Mouse (Mus musculus) forebrain, embryonic 12.5 days (tissue): ENCODE results near the gene Urgcp. TPM values are rescaled to one million over a fixed set of nuclear protein-coding genes. Genes with fewer than 3 reads are reported as not detected.

Source experiments
- ATAC-seq: fragments of 200-750 bp; cut with Nextera tagmentation; 2 replicates; pipeline ENCODE4 v1.8.0; 2017; ENCODE audit warnings: moderate TSS enrichment; ENCODE audit not compliant: low FRiP score
- H3K27ac ChIP-seq: fragments of 300-500 bp; sonication (generic); 2 replicates; pipeline ENCODE4 v1.5.1; 2016; ENCODE audit warnings: mild to moderate bottlenecking
- H3K27me3 ChIP-seq: fragments of 300-500 bp; sonication (generic); 2 replicates; pipeline ENCODE4 v1.6.1; 2016; ENCODE audit warnings: mild to moderate bottlenecking
- H3K36me3 ChIP-seq: fragments of 300-500 bp; sonication (generic); replicated peaks from 2 replicates; pipeline ENCODE4 v1.6.1; 2016; ENCODE audit warnings: mild to moderate bottlenecking
- H3K4me1 ChIP-seq: fragments of 300-500 bp; sonication (generic); 2 replicates; pipeline ENCODE4 v1.6.1; 2016
- H3K4me2 ChIP-seq: fragments of 300-500 bp; sonication (generic); 2 replicates; pipeline ENCODE4 v1.6.1; 2016; ENCODE audit warnings: mild to moderate bottlenecking, moderate library complexity
- H3K4me3 ChIP-seq: fragments of 300-500 bp; sonication (generic); replicated peaks from 2 replicates; pipeline ENCODE4 v1.5.1; 2016; ENCODE audit warnings: mild to moderate bottlenecking
- H3K9ac ChIP-seq: fragments of 300-500 bp; sonication (generic); 2 replicates; pipeline ENCODE4 v1.6.1; 2016; ENCODE audit warnings: mild to moderate bottlenecking
- H3K9me3 ChIP-seq: fragments of 300-500 bp; sonication (generic); 2 replicates; pipeline ENCODE4 v1.6.1; 2016
- WGBS: fragments of 180-500 bp; shearing (Covaris S2); methylation state at CpG from one replicate; pipeline ENCODE4 v1.1.7; 2016; 5-methylcytosine and 5-hydroxymethylcytosine counted together
- polyA plus RNA-seq: library from polyadenylated mRNA; unstranded; fragments of >200 nt; fragmentation: Nextera tagmentation; extraction: Ambion mirVana; gene quantifications from 2 replicates; pipeline ENCODE4 v1.2.1, GENCODE M21; 2016

The Urgcp gene
- polyA plus RNA-seq, 1 experiment from 2014 or later = 24.8 TPM

GRCm38 (mm10) chr11:5732401-5732800 lies 29.8 kb downstream of the Urgcp start:
- Histone ChIP-seq H3K27me3 (no peaks in the 10 kb centered on the region), H3K4me3 (no peak overlapping the region), H3K9ac (no peak overlapping the region), H3K4me1 (no peaks in the 10 kb centered on the region), H3K27ac (no peak overlapping the region), H3K9me3 (no peaks in the 10 kb centered on the region), H3K4me2 (no peak overlapping the region), H3K36me3 (no peaks in the 10 kb centered on the region)
- WGBS = 76% methylated on average over 5 of the region's 5 CpGs
- no peak for ATAC-seq

GRCm38 (mm10) chr11:5729582-5729981 lies 32.6 kb downstream of the Urgcp start:
- Histone ChIP-seq H3K36me3 (no peaks in the 10 kb centered on the region), H3K4me1 (no peaks in the 10 kb centered on the region), H3K4me3 (no peak overlapping the region), H3K27me3 (no peaks in the 10 kb centered on the region), H3K4me2 (no peak overlapping the region), H3K9ac (no peak overlapping the region), H3K9me3 (no peaks in the 10 kb centered on the region), H3K27ac (no peak overlapping the region)
- 95% methylated on average over 9 of the region's 9 CpGs for WGBS
- no peak for ATAC-seq

- Histone ChIP-seq H3K9ac (no peak overlapping the region), H3K4me2 (no peak overlapping the region), H3K36me3 (peaks cover 51% of the 10 kb centered on the region), H3K4me3 (no peak overlapping the region), H3K27me3 (no peaks in the 10 kb centered on the region), H3K27ac (no peak overlapping the region), H3K4me1 (no peaks in the 10 kb centered on the region), H3K9me3 (no peaks in the 10 kb centered on the region)
- ATAC-seq = no peak
- WGBS = 93% methylated on average over 12 of the region's 12 CpGs
Observed at GRCm38 (mm10) chr11:5718611-5719354, 43.4 kb downstream of the Urgcp start.

- H3K4me3 ChIP-seq = no peak overlapping the region
- no peak for ATAC-seq
- H3K4me1 ChIP-seq = no peaks in the 10 kb centered on the region
- WGBS = 94% methylated on average over 34 of the region's 34 CpGs
- H3K36me3 ChIP-seq = peaks cover 51% of the 10 kb centered on the region
- no peaks in the 10 kb centered on the region for H3K9me3 ChIP-seq
- H3K27me3 ChIP-seq = no peaks in the 10 kb centered on the region
- H3K9ac ChIP-seq = no peak overlapping the region
- H3K4me2 ChIP-seq = no peak overlapping the region
- no peak overlapping the region for H3K27ac ChIP-seq
Observed at GRCm38 (mm10) chr11:5716938-5717705, 45.1 kb downstream of the Urgcp start.

GRCm38 (mm10) chr11:5716246-5716645 lies 45.9 kb downstream of the Urgcp start:
- Histone ChIP-seq H3K27me3 (no peaks in the 10 kb centered on the region), H3K9ac (no peak overlapping the region), H3K4me3 (no peak overlapping the region), H3K4me1 (no peaks in the 10 kb centered on the region), H3K27ac (no peak overlapping the region), H3K9me3 (no peaks in the 10 kb centered on the region), H3K36me3 (peaks cover 48% of the 10 kb centered on the region), H3K4me2 (no peak overlapping the region)
- ATAC-seq = no peak
- WGBS = 92% methylated on average over 11 of the region's 11 CpGs

- H3K27ac ChIP-seq = no peak within 1 kb of the TSS
- peaks cover 48% of the 10 kb centered on the region for H3K36me3 ChIP-seq
- WGBS = 84% methylated on average over 14 of the region's 14 CpGs
- H3K4me2 ChIP-seq = no peak within 1 kb of the TSS
- H3K9me3 ChIP-seq = no peaks in the 10 kb centered on the region
- H3K9ac ChIP-seq = no peak within 1 kb of the TSS
- H3K4me1 ChIP-seq = no peaks in the 10 kb centered on the region
- no peaks in the 10 kb centered on the region for H3K27me3 ChIP-seq
- no peak within 1 kb of the TSS for H3K4me3 ChIP-seq
- no peak for ATAC-seq
Observed at GRCm38 (mm10) chr11:5715630-5716105, 46.5 kb downstream of the Urgcp start, which contains the start of gene Mrps24. Gene Mrps24 (minus strand): TSS chr11:5715680.

- Histone ChIP-seq H3K36me3 (peaks cover 48% of the 10 kb centered on the region), H3K9ac (no peak overlapping the region), H3K4me2 (no peak overlapping the region), H3K9me3 (no peaks in the 10 kb centered on the region), H3K27me3 (no peaks in the 10 kb centered on the region), H3K4me1 (no peaks in the 10 kb centered on the region), H3K27ac (no peak overlapping the region), H3K4me3 (no peak overlapping the region)
- WGBS = 93% methylated on average over 9 of the region's 9 CpGs
- no peak for ATAC-seq
Observed at GRCm38 (mm10) chr11:5715179-5715578, 47.0 kb downstream of the Urgcp start.

- Histone ChIP-seq H3K4me3 (peak overlapping the region; percentile 97), H3K4me2 (peak overlapping the region; percentile 70), H3K27ac (peak overlapping the region; percentile 71; the same call in 1 of the 2 replicates), H3K36me3 (peaks cover 25% of the 10 kb centered on the region), H3K9ac (peak overlapping the region; percentile 92), H3K4me1 (peaks cover 17% of the 10 kb centered on the region), H3K9me3 (no peaks in the 10 kb centered on the region), H3K27me3 (no peaks in the 10 kb centered on the region)
- 26% methylated on average over 36 of the region's 50 CpGs for WGBS
- peak; percentile 96 for ATAC-seq
Observed at GRCm38 (mm10) chr11:5707530-5708353, 54.4 kb downstream of the Urgcp start.

- 1% methylated on average over 42 of the region's 43 CpGs for WGBS
- peak overlapping the region; percentile 97 for H3K4me3 ChIP-seq
- H3K9me3 ChIP-seq = no peaks in the 10 kb centered on the region
- peak overlapping the region; percentile 71; the same call in 1 of the 2 replicates for H3K27ac ChIP-seq
- no peaks in the 10 kb centered on the region for H3K27me3 ChIP-seq
- peaks cover 24% of the 10 kb centered on the region for H3K36me3 ChIP-seq
- peaks cover 17% of the 10 kb centered on the region for H3K4me1 ChIP-seq
- peak; percentile 36; the same call in 1 of the 2 replicates for ATAC-seq
- H3K9ac ChIP-seq = peak overlapping the region; percentile 92
- H3K4me2 ChIP-seq = peak overlapping the region; percentile 70
Observed at GRCm38 (mm10) chr11:5706874-5707529, 55.2 kb downstream of the Urgcp start.

- Histone ChIP-seq H3K4me1 (peaks cover 17% of the 10 kb centered on the region), H3K9ac (no peak overlapping the region), H3K9me3 (no peaks in the 10 kb centered on the region), H3K36me3 (peaks cover 22% of the 10 kb centered on the region), H3K27ac (no peak overlapping the region), H3K27me3 (no peaks in the 10 kb centered on the region), H3K4me3 (peak overlapping the region; percentile 97; the same call in 1 of the 2 replicates), H3K4me2 (peak overlapping the region; percentile 70)
- no peak for ATAC-seq
- 93% methylated on average over 9 of the region's 9 CpGs for WGBS
Observed at GRCm38 (mm10) chr11:5705972-5706371, 56.2 kb downstream of the Urgcp start.

GRCm38 (mm10) chr11:5703341-5703740 lies 58.8 kb downstream of the Urgcp start:
- Histone ChIP-seq H3K4me3 (no peak overlapping the region), H3K9ac (no peak overlapping the region), H3K36me3 (peaks cover 22% of the 10 kb centered on the region), H3K4me2 (no peak overlapping the region), H3K27me3 (no peaks in the 10 kb centered on the region), H3K27ac (no peak overlapping the region), H3K4me1 (peaks cover 17% of the 10 kb centered on the region), H3K9me3 (no peaks in the 10 kb centered on the region)
- ATAC-seq = no peak
- WGBS = 96% methylated on average over 1 of the region's 1 CpGs
